Mouse (Mus musculus) cerebellum, adult 2 months (tissue): ENCODE measurements at regions not wholly inside any gene's neighbourhood (a gene's known extent, or its start where the extent isn't known, plus 50 kb on each side); places are given as distances from the start of the nearest gene placed in this dataset.

Experiments used
- CTCF ChIP-seq: fragments of 200-500 bp; IDR thresholded peaks from 2 replicates; pipeline ENCODE4 v1.5.1; 2011; ENCODE audit warnings: low read depth, mild to moderate bottlenecking, control low read depth, low read length, moderate library complexity, borderline replicate concordance; ENCODE audit not compliant: insufficient read depth
- POLR2A ChIP-seq: fragments of 200-500 bp; IDR thresholded peaks from 2 replicates; pipeline ENCODE4 v1.6.1; 2011; ENCODE audit warnings: low read length, control low read depth, borderline replicate concordance; ENCODE audit not compliant: insufficient read depth

GRCm38 (mm10) chrX:99275536-99275935 lies 139.6 kb downstream of the Efnb1 start:
- TF ChIP-seq CTCF (no peak), POLR2A (no peak)
